ENCODE assay signal across 9 mouse cellular contexts in the genomic region with DNA sequence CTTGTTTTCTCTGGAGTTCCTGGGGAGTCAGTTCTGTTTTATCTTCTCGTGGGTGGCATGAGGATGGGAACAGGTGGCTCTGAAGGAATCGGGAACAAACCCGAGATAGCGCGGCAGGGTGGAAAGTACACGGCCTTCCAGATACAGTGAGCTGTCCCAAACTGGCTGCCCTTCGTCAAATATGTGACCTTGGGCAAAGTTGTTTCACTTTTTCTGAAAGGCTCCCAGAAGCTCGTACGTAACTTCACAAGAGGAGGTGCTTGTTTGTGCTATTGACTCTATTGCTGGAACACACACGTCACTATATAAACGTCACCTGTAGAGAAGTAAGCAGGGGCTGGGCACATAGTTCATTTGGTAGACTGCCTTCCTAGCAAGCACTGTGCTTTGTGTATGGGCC. TPM values are rescaled to one million over a fixed set of nuclear protein-coding genes. Genes with fewer than 3 reads are reported as not detected.
DNase-seq lines count a peak whose midpoint lies in the region; ATAC-seq and TF ChIP-seq lines count a peak whose summit lies in the region.
"Had no signal": no experiment of that assay in that cellular context is flagged by ENCODE, and none has a peak within 500 bp of the region (broad histone marks: within the 10 kb centered on the region; RNA-seq: fewer than 3 reads in every experiment).

No protein-coding gene starts in this region.

- H3K27me3 ChIP-seq in heart, embryonic 15.5 days: peaks cover 10% of the 10 kb centered on the region
- H3K27me3 ChIP-seq in limb, embryonic 10.5 days (ENCODE audit: low read depth, poor library complexity, severe bottlenecking): peaks cover 22% of the 10 kb centered on the region
- H3K27me3 ChIP-seq in midbrain, embryonic 12.5 days: peaks cover 16% of the 10 kb centered on the region
- no peaks in the 10 kb centered on the region for H3K27me3 ChIP-seq in thymus, adult 2 months (ENCODE audit: control insufficient read depth, insufficient read depth, low read length)

- WGBS in heart, embryonic 15.5 days: 6% methylated on average over 11 of the region's 11 CpGs
- 9% methylated on average over 11 of the region's 11 CpGs for WGBS in limb, embryonic 10.5 days
- WGBS in midbrain, embryonic 12.5 days: 9% methylated on average over 11 of the region's 11 CpGs
- WGBS in thymus, adult 2 months: under 1% methylated on average over 11 of the region's 11 CpGs

- H3K36me3 ChIP-seq in heart, embryonic 15.5 days: no peaks in the 10 kb centered on the region
- no peaks in the 10 kb centered on the region for H3K36me3 ChIP-seq in limb, embryonic 10.5 days
- H3K36me3 ChIP-seq in midbrain, embryonic 12.5 days: no peaks in the 10 kb centered on the region
- no peaks in the 10 kb centered on the region for H3K36me3 ChIP-seq in thymus, adult 2 months (ENCODE audit: control insufficient read depth, insufficient read depth, low read length)

- H3K4me2 ChIP-seq in heart, embryonic 15.5 days: peak overlapping the region; percentile 96
- H3K4me2 ChIP-seq in midbrain, embryonic 12.5 days (replicated peaks): peak overlapping the region; percentile 96

- H3K4me1 ChIP-seq in heart, embryonic 15.5 days (replicated peaks): peaks cover 11% of the 10 kb centered on the region
- H3K4me1 ChIP-seq in limb, embryonic 10.5 days: peaks cover 15% of the 10 kb centered on the region
- peaks cover 9% of the 10 kb centered on the region; the same call in 1 of the 2 replicates for H3K4me1 ChIP-seq in midbrain, embryonic 12.5 days
- H3K4me1 ChIP-seq in thymus, adult 2 months (replicated peaks; ENCODE audit: control insufficient read depth, insufficient read depth, low read length): peaks cover 26% of the 10 kb centered on the region

- TF ChIP-seq CTCF in thymus, adult 2 months (IDR thresholded peaks at IDR 0.05; ENCODE audit: borderline replicate concordance, control insufficient read depth, extremely low read depth, insufficient read depth, low read length, poor library complexity): no peak

- 0 out of 2 replicates have a peak, but pooled peaks have one; percentile 40 for ATAC-seq in heart, embryonic 15.5 days (replicated peaks; ENCODE audit: insufficient number of reproducible peaks, insufficient read depth, low FRiP score, low read depth)
- ATAC-seq in midbrain, embryonic 12.5 days (ENCODE audit: low FRiP score, low read depth): peak; percentile 50

- H3K27ac ChIP-seq in heart, embryonic 15.5 days: peak overlapping the region; percentile 73; the same call in 1 of the 2 replicates
- H3K27ac ChIP-seq in limb, embryonic 10.5 days: peak overlapping the region; percentile 50; the same call in 1 of the 2 replicates
- no peak overlapping the region for H3K27ac ChIP-seq in midbrain, embryonic 12.5 days (replicated peaks)
- H3K27ac ChIP-seq in thymus, adult 2 months (ENCODE audit: control insufficient read depth, insufficient read depth, low read length): peak overlapping the region; percentile 97

- peak overlapping the region; percentile 68 for H3K4me3 ChIP-seq in heart, embryonic 15.5 days
- H3K4me3 ChIP-seq in limb, embryonic 10.5 days: peak overlapping the region; percentile 67
- peak overlapping the region; percentile 65 for H3K4me3 ChIP-seq in midbrain, embryonic 12.5 days
- peak overlapping the region; percentile 56 for H3K4me3 ChIP-seq in thymus, adult 2 months (ENCODE audit: control insufficient read depth, insufficient read depth, low read length)

- H3K9me3 ChIP-seq in heart, embryonic 15.5 days (replicated peaks): no peaks in the 10 kb centered on the region
- no peaks in the 10 kb centered on the region for H3K9me3 ChIP-seq in limb, embryonic 10.5 days (replicated peaks)
- no peaks in the 10 kb centered on the region for H3K9me3 ChIP-seq in midbrain, embryonic 12.5 days

- peak; percentile 23 to 37 for DNase-seq in spleen, postnatal 36 days (ENCODE audit: low spot score in 2 of 2)
- DNase-seq in spleen, postnatal 14 days (ENCODE audit: low spot score in 2 of 2): no peak
- DNase-seq in adrenal gland, postnatal 25 days: peak; percentile 24
- no peak for DNase-seq in limb, embryonic 10.5 days (ENCODE audit: low spot score)
- DNase-seq in thymus, adult 2 months: peak; percentile 60
- DNase-seq in yolk sac, embryonic 10.5 days (ENCODE audit: low spot score): no peak

- peak overlapping the region; percentile 55; the same call in 1 of the 2 replicates for H3K9ac ChIP-seq in heart, embryonic 15.5 days
- peak overlapping the region; percentile 58 for H3K9ac ChIP-seq in midbrain, embryonic 12.5 days (replicated peaks)

- TF ChIP-seq POLR2A in thymus, adult 2 months (IDR thresholded peaks at IDR 0.05; ENCODE audit: control insufficient read depth, extremely low read depth, insufficient read depth, low read length, poor library complexity): no peak

RNA-seq across cellular contexts. Expression of a gene that starts 49.9 kb away (rescaled TPM):
- total RNA-seq in adrenal gland, postnatal 25 days (2021): not detected in 2 replicates
- not detected in 2 replicates for polyA plus RNA-seq in heart, embryonic 15.5 days (2015; fragmentation: Nextera tagmentation; extraction: Ambion mirVana)
- polyA plus RNA-seq in limb, embryonic 10.5 days (2016; fragmentation: Nextera tagmentation; extraction: Ambion mirVana): not detected in 2 replicates
- not detected in 2 replicates for polyA plus RNA-seq in midbrain, embryonic 12.5 days (2016; fragmentation: Nextera tagmentation; extraction: Ambion mirVana)
- 0.19 TPM in 1 of 2 replicates, not detected in the other for polyA plus RNA-seq in thymus, adult 2 months (2012; rRNA removed)
- total RNA-seq: layer of hippocampus, postnatal 10 days had no signal

Comparison
In these comparisons a context has a peak if more than half of its experiments do, and no peak if none do; other contexts are left out.
1. DNase-seq: peak in spleen, postnatal 36 days (2 of 2), adrenal gland, postnatal 25 days (single experiment) and thymus, adult 2 months (single experiment); none in spleen, postnatal 14 days (0 of 2), limb, embryonic 10.5 days (single experiment) and yolk sac, embryonic 10.5 days (single experiment).
2. Peak in every context shown above with its lines, with median percentiles within 50 percentile points of each other: H3K4me3 ChIP-seq.